Mouse (Mus musculus) adrenal gland, adult 18-20 months (tissue): ENCODE data around the gene Tmem132b. TPM values are rescaled to one million over a fixed set of nuclear protein-coding genes. Genes with fewer than 3 reads are reported as not detected.
A peak's percentile ranks its signal among the peaks of the same experiment; 100 is the strongest.
"Not testable (repeated sequence)": the region's sequence is repeated elsewhere in the genome, so short reads cannot be mapped to it uniquely, and the experiment has no call there.

Experiments
- DNase-seq, 2 experiments: peaks; one replicate each; pipeline ENCODE4 v3.0.0; 2021 to 2022; ENCODE audit warnings: low spot score in 2 of 2
- long read RNA-seq, 2 experiments: library from polyadenylated mRNA; stranded (forward); transcript quantifications; one replicate each; pipeline ENCODE4 v2.0.0; 2021
- total RNA-seq, 2 experiments: library from RNA; stranded (reverse); gene quantifications; 1 replicate in 1 of 2; 2 replicates in 1 of 2; pipeline ENCODE4 v1.2.3; 2021

Gene Tmem132b
- 1 to 10 TPM; 2.0 to 2.1 TPM for total RNA-seq
- long read RNA-seq, experiment 1, partial matches to known transcripts, result 0 of 1 reads
- long read RNA-seq, experiment 1, other reads (novel, unspliced or antisense), result 1 of 1 reads
- long read RNA-seq, experiment 2, result 0 reads

DNA sequence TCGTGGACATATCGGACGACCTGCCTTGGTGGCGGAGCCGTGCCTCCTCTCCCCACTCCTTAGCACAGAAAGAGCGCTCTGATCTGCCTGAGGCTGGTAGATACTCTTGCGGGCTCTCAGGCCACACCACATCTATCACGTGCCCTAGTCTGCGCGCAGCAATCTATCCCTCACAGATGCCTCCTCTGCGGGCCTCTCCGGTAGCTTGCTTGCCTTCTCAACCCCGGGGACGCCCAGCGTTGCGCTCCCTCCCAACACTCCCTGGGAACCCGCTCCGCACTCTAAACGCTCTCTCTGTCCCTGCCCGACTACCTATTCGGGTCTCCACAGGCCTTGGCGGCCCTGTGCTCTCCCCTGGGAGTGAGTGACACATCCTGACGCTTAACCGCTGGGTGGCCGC, at the start of gene Tmem132b:
Gene Tmem132b (plus strand): TSS at position 141 of the 400 bp plus-strand sequence.
- DNase-seq, result no peak

DNA sequence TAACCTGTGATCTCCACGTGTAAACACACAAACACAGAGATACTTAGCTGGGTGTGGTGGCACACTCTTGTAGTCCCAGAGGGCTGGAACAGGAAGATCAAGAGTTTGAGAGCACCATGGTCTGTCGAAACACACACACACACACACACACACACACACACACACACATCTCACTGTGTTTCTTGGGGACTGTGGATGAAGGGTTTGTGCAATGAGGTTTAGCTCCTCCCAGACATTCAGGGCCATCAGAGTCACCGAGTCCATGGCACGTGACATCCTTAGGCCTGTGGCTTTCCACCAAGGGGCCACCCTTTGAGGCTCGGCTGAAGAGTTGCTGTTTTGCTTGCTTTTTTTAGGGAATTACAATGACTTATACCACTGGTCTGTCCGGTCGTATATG, 49.1 kb upstream of the Tmem132b start:
- no peak for DNase-seq

GRCm38 (mm10) chr5:125483712-125484611, 47.6 kb upstream of the Tmem132b start:
- DNase-seq, result no peak

DNA sequence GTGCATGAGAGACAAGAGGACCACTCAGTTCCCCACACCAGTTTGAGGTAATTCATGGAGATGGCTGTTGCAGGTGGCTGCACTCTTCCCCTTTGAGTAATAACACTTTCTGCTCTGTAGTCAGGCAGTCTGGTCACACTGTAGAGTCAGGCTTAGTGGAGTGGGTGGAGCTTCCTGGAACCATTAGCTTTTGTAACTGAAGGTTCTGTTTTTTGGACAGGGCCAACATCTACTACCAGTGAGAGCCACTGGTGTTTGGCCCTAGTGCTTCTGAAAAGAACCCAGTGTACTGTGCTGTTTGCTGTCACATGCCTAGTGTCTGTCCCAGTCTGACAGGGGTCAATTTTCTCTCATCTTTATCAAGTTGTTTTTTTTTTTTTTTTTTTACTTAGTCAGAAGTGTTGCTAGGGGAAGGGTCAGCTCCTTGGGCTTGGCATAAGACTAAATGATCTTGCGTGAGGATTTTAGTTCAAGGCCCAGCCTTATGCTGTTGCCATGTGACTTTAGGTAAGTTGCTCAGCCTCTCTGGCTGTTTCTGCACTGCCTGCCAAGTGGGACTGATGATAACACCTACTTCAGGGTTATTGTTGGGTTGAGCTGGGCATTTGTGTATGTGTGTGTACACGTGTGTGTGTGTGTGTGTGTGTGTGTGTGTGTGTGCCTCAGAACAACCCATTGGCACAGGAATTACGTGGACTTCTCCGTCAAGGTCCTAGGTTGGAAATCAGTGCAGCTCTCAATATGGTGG, 46.4 kb upstream of the Tmem132b start:
- no peak for DNase-seq

GRCm38 (mm10) chr5:125486088-125486487, 45.5 kb upstream of the Tmem132b start:
- no peak for DNase-seq

GRCm38 (mm10) chr5:125487375-125488115, 44.0 kb upstream of the Tmem132b start:
- no peak for DNase-seq

DNA sequence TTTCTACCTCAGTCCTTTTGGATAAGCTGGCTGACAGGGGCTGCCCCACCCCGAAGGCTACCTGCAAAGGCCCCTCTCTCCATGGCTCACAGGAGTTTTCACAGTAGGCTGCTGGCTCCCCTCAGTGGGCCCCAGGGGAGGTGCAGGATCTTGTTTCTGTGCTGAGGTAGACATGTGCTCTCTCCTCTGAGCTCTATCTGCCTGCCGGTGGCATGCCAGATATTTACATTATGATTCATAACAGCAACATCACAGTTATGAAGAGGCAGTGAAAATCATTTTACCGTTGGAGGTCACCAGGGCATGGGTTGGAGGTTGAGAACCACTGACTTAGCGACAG, 43.5 kb upstream of the Tmem132b start:
- no peak for DNase-seq

GRCm38 (mm10) chr5:125488953-125489352, 42.6 kb upstream of the Tmem132b start:
- not testable (repeated sequence) for DNase-seq

GRCm38 (mm10) chr5:125491107-125491506, 40.5 kb upstream of the Tmem132b start:
- DNase-seq, result no peak

DNA sequence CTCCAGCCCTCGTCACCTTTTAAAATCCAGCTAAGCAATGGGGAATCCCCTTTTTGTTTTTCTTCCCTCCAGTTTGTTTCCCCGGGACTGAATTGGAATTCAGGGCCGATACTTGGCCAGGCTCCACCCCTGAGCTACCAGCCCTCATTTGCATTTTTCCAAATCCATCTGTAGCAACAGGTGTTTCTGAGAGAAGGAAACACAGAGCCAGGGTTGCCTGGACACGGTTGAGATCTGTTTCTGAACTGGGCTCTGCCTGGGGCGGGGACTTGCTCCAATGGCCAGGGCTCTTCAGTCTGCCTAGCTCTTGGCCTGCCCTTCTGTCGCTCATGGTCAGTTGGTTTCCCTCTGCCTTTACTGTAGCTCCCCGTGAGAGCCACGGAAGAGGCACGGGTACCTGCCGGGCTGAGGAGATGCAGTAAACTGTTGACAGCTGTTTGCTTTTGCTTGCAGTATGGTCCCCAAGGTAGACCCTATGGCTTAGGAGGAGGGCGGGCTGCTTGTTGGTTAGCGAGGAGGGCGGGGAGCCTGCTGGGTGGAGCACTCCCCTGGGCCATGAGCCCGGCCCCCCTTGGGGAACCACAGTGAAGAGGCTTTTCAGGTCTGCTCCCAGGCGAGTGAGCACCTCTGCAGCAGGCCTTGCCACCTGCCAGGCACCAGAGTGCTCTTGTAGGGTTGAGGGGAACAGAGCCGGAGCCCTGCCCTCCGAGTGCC, 39.0 kb upstream of the Tmem132b start:
- no peak for DNase-seq

DNA sequence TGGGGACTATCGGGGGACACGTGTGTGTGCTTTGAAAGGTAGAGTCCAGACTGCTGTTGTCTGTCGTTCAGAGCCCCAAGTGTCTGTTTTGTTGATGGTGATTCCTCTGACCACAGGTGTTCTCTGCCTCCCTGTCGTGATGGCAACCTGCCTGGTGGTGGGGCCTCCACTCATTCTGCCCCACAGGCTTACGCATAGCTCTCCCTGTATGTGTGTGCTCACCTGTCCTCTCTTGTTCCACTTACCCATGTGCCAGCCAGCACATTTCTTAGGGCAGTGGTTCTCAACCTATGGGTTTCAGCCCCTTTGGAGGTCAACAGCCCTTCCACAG, 38.5 kb upstream of the Tmem132b start:
- DNase-seq, result no peak

DNA sequence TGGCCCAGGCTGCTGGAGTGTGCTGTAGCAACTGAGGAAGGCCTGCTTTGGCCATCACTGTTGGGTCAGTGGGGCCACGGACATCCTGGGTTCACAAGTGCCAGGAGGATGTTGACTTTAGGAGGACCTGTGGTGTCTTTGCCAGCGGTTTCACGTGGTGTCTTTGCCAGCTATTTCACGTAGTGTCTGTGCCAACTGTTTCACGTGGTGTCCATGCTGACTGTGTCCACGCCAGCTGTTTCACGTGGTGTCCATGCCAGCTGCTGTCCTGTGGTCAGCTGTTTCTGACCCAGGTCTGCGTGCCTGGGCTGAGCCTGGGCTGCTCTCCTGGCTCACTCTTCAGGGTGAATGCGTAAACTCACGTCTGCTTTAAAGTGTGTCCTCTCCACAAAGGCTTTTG, 35.9 kb upstream of the Tmem132b start:
- DNase-seq, result no peak

- DNase-seq, result peak; percentile 53 to 55
Observed at GRCm38 (mm10) chr5:125497821-125498600, 33.6 kb upstream of the Tmem132b start.

DNA sequence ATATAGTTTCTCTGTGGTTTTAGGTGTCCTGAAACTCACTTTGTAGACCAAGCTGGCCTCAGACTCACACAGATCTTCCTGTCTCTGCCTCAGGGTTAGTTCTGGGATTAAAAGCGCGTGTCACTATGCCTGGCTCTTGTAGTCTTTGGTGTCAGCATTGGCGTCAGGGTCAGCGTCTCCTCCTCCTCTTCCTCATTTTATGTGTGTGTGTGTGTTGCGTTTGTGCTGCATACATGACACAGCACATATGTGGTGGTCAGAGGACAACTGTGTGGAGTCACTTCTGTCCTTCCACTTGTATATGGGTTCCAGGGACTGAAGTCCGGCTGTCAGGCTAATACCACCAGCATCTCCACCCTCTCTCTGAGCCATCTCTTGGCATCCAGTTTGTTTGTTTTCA, 30.1 kb upstream of the Tmem132b start:
- DNase-seq, result no peak

DNA sequence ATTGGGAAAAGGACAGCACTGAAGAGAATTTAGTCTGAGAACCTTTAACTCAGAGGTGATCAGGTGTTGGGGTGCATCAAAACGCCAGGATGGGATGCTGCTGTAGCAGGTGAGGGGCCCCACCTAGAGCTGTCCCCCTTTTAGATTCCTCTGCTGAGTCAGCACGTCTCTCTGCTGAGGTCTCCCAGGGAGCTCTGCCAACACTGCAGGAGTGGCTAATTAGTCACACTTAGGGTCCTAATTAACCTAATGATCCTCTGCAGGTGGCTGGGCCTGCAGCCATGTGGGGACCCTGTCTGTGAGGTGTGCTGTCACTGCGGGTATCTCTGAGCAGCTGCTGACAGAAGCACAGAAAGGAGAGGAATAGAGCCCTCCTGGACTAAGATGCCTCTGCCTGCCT, 29.4 kb upstream of the Tmem132b start:
- no peak for DNase-seq

DNA sequence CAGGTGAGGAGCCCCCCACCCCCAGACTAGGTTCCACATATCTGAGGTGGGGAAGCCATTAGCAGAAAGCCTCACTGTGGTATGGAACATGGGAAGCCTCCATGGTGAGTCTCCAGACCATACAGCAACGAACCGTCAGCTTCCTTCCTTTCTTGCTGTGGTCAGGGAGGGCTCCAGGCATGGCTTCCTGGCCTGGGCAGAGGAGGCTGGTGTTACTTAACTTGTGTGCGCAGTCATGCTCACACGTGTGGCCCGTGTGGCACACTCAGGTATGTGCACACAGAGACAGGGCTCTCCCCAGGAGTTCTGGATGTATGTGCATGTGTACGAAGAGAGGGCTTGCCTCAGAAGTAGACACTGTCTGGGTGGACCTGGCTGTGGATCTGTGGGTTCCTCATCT, 27.9 kb upstream of the Tmem132b start:
- no peak for DNase-seq

- no peak for DNase-seq
Observed at GRCm38 (mm10) chr5:125504692-125505091, 26.9 kb upstream of the Tmem132b start.

- DNase-seq, result no peak
Observed at GRCm38 (mm10) chr5:125505968-125506367, 25.6 kb upstream of the Tmem132b start.

GRCm38 (mm10) chr5:125507582-125507981, 24.0 kb upstream of the Tmem132b start:
- DNase-seq, result no peak

DNA sequence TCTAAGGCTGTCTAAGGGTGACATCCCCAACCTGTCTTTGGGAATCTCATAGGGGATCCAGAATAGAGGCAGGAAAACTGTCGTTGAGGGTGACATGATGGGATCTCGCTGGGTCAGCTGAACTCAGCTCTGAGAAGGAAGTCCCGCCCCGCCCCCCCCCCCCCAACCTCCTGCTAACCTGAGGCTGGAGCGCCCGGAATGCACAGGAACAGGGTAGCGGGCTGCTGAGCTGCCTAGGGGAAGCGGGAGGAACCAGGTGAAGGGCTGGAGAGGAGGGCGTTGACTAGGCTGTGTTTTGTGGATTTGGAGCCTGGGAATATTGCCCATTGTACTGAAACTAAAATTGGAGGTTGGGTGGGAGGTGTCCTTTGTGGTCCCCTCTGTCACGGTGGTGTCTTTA, 23.6 kb upstream of the Tmem132b start:
- DNase-seq, result no peak
